Mouse (Mus musculus) c-Kit-positive CD71-negative TER-119-negative erythroid progenitor cells, embryonic 14.5 days (primary cell): ENCODE results near the gene Gm14308.
"Not testable (repeated sequence)": the region's sequence is repeated elsewhere in the genome, so short reads cannot be mapped to it uniquely, and the experiment has no call there.

Source experiments
- DNase-seq: peaks from one replicate; pipeline ENCODE4 v3.0.0-alpha.2; 2013; ENCODE audit warnings: low read depth

Gm14308 gene

DNA sequence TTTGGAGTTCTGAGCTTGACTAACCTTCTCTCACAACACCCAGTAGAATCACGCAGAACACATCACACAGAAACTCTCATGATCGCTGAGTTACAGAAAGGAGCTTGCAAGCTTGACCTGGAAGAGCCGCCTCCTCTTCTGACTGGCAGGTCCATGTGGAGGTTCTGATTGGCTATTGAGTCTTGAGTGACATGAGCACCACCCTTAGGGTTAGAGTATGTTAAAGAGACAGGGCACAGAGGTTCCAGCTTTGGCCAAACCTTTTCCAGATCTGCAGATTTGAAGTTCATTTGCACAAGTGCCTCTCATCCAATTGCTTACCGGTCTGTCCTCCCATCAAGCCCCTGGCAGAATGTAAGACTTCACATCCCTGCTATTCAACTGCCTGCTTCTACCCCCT, at the start of gene Gm14308:
TSS of gene Gm14308 (minus strand) at position 101 of the 400 bp plus-strand sequence.
- not testable (repeated sequence) for DNase-seq

DNA sequence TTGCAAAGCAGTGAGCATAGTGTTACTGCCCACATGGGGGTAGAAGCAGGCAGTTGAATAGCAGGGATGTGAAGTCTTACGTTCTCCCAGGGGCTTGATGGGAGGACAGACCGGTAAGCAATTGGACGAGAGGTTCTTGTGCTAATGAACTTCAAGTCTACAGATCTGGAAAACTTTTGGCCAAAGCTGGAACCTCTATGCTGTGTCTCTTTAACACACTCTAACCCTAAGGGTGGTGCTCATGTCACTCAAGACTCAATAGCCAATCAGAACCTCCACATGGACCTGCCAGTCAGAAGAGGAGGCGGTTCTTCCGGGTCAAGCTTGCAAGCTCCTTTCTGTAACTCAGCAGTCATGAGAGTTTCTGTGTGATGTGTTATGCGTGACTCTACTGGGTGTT, 34.1 kb upstream of the Gm14308 start, which contains the start of gene Zfp973:
TSS of gene Zfp973 (plus strand) at position 301 of the 400 bp plus-strand sequence.
- not testable (repeated sequence) for DNase-seq
